Mouse (Mus musculus) midbrain, embryonic 14.5 days (tissue): Measurements from ENCODE around the gene Dscam. TPM values are rescaled to one million over a fixed set of nuclear protein-coding genes. Genes with fewer than 3 reads are reported as not detected.

Source experiments
- ATAC-seq: fragments of 200-750 bp; cut with Nextera tagmentation; 2 replicates; pipeline ENCODE4 v1.8.0; 2017; ENCODE audit warnings: moderate number of reproducible peaks, moderate library complexity; ENCODE audit not compliant: low FRiP score, low TSS enrichment
- DNase-seq: peaks from one replicate; pipeline ENCODE4 v3.0.0-alpha.2; 2015
- H3K27ac ChIP-seq: fragments of 300-500 bp; sonication (generic); replicated peaks from 2 replicates; pipeline ENCODE4 v1.5.1; 2014; ENCODE audit warnings: mild to moderate bottlenecking, low read depth, low read length, moderate library complexity
- H3K27me3 ChIP-seq: fragments of 300-500 bp; sonication (generic); 2 replicates; pipeline ENCODE4 v1.6.1; 2014; ENCODE audit warnings: low read length, control low read depth, mixed read lengths; ENCODE audit not compliant: control insufficient read depth, insufficient read depth
- H3K36me3 ChIP-seq: fragments of 300-500 bp; sonication (generic); 2 replicates; pipeline ENCODE4 v1.6.1; 2014; ENCODE audit warnings: low read length, control low read depth; ENCODE audit not compliant: control insufficient read depth, insufficient read depth
- H3K4me1 ChIP-seq: fragments of 300-500 bp; sonication (generic); 2 replicates; pipeline ENCODE4 v1.6.1; 2014; ENCODE audit warnings: mild to moderate bottlenecking, antibody characterized with exemption, low read length, control low read depth; ENCODE audit not compliant: control insufficient read depth, insufficient read depth
- H3K4me2 ChIP-seq: fragments of 300-500 bp; sonication (generic); 2 replicates; pipeline ENCODE4 v1.6.1; 2014; ENCODE audit warnings: mild to moderate bottlenecking, low read length, moderate library complexity
- H3K4me3 ChIP-seq: fragments of 300-500 bp; sonication (generic); replicated peaks from 2 replicates; pipeline ENCODE4 v1.5.1; 2014; ENCODE audit warnings: low read depth, low read length
- H3K9ac ChIP-seq: fragments of 300-500 bp; sonication (generic); replicated peaks from 2 replicates; pipeline ENCODE4 v1.6.1; 2014; ENCODE audit warnings: mild to moderate bottlenecking, low read length, moderate library complexity
- H3K9me3 ChIP-seq: fragments of 300-500 bp; sonication (generic); 2 replicates; pipeline ENCODE4 v1.6.1; 2016; ENCODE audit warnings: low read length, control low read depth, mixed read lengths; ENCODE audit not compliant: control insufficient read depth
- WGBS: fragments of 180-500 bp; shearing (Covaris S2); extraction: QIAGEN DNeasy Blood & Tissue Kit; methylation state at CpG from one replicate; pipeline ENCODE4 v1.1.7; 2014; 5-methylcytosine and 5-hydroxymethylcytosine counted together
- polyA plus RNA-seq: library from polyadenylated mRNA; unstranded; fragments of >200 nt; fragmentation: Nextera tagmentation; extraction: Ambion mirVana; gene quantifications from 2 replicates; pipeline ENCODE4 v1.2.1, GENCODE M21; 2014

The Dscam gene
- polyA plus RNA-seq, 1 experiment from 2014 or later = 24.7 TPM

DNA sequence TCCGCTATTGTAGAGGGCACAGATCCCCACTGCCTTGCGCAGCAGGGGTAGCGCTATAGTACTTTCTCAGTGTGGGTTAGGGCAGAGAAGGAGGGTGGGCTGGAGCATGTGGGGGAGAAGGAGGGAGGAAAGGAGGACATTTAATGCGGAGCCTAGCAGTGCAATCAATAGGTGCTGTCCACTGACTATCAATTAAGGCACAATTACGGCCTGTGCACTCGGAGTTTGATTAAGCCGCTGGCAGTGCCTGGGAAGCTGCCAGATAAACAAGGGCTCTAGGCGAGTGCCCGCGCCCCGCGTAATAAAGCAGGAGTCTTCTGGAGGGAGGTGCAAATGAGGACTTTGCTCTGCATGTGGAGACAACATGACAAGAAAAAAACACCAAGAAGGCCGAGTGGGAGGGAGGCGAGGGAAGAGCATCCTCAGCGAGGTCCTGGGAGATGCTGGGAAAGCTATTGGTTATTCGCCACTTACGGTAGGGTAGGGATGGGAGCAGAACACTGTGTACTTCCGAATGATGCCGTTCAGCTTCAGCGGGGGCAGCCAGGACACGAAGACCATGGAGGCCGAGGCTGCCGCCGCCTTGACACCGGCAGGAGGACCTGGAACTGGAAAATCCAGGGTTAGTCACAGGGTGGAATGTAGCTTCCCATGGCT is 497.2 kb downstream of the Dscam start:
- peak overlapping the region; percentile 46 for H3K27ac ChIP-seq
- no peak overlapping the region for H3K4me3 ChIP-seq

DNA sequence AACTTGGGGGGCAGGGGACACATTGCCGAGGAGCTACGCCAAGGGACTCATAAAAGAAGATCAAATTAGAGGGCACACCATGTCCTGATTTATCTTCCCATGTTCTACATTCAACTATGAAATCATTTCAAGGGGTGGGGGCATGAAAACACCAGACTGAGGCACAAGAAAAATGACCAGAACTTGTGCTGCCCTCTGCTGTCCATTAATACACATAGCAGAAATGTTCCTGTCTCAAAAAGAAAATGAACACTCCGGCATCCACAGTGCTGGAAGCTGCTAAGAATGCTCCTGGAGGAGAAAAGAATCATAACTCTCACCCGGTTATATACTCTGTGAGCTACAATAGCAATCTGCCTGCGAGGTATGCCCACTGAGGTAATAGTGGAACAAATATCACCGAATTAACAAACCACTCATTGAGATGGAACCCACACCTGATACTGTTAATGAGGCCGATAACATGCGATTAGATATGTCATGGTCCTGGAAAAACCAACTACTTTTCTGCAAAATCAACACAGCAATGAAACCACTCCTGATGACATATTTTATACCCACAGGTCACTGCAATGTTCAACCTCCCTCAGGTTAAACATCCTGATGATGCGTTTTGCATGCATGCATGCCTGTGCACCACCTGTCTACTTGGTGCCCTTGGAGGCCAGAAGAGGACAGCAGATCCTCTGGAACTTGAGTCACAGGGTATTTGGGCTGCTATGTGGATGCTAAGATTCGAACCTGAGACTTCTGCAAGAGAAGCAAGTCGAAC is 498.8 kb downstream of the Dscam start:
- Histone ChIP-seq H3K27ac (no peak overlapping the region), H3K9ac (no peak overlapping the region), H3K4me2 (no peak overlapping the region), H3K27me3 (no peaks in the 10 kb centered on the region), H3K9me3 (no peaks in the 10 kb centered on the region), H3K4me1 (peaks cover 5% of the 10 kb centered on the region; the same call in 1 of the 2 replicates), H3K36me3 (no peaks in the 10 kb centered on the region), H3K4me3 (no peak overlapping the region)
- ATAC-seq (no peak), DNase-seq (peak; percentile 85)
- 63% methylated on average over 11 of the region's 11 CpGs for WGBS

More for the DNA sequence above, 497.2 kb downstream of the Dscam start:
- Histone ChIP-seq H3K4me1 (peaks cover 5% of the 10 kb centered on the region; the same call in 1 of the 2 replicates), H3K27me3 (no peaks in the 10 kb centered on the region), H3K36me3 (peaks cover 11% of the 10 kb centered on the region), H3K4me2 (no peak overlapping the region), H3K9me3 (no peaks in the 10 kb centered on the region), H3K9ac (no peak overlapping the region)
- DNase-seq (peak; percentile 64), ATAC-seq (peak; percentile 26; the same call in 1 of the 2 replicates)
- 57% methylated on average over 25 of the region's 25 CpGs for WGBS

DNA sequence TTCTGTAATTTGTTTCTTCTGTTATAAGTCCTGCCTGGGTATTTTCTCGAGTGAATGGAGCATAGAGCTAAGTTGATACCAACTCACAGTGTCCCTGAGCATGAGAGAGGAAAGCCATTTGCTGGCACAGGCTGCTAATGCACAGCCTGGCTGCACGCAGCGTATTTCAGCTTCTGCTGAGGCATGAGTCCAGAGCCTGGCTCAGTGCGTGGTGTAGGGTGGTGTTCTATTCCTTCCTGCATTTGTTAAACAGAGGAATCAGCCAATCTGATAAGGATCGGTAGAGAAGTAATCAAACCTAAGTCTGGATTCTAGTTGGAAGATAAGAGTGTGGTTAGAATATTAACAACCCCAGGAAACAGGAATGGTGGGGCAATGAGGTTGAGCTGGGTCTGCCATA is 500.8 kb downstream of the Dscam start:
- no peak for DNase-seq
- 81% methylated on average over 5 of the region's 5 CpGs for WGBS
- no peak for ATAC-seq

DNA sequence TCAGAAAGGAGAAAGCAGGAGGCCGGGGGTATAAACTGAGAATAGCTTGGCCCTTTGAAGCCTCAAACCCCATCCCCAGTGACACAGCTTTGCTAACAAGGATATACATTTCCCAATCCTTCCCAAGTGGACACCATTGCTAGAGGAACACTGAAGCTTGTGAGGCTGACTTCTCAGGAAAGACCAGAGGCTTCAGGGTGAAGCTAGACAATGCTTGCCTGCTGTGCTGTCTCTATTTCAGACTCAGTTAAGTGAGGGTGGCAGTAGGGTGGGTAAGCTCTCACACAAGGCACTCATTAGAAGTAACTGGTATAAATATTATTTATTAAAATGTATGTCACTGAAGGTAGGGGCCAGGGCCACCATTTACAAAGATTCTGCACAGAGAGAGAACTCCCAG is 502.1 kb downstream of the Dscam start:
- no peak for ATAC-seq
- Histone ChIP-seq H3K4me3 (no peak overlapping the region), H3K4me2 (no peak overlapping the region), H3K27me3 (no peaks in the 10 kb centered on the region), H3K36me3 (0 out of 2 replicates have a peak, but pooled peaks cover 2% of the 10 kb centered on the region), H3K9ac (no peak overlapping the region), H3K4me1 (0 out of 2 replicates have a peak, but pooled peaks cover under 1% of the 10 kb centered on the region), H3K27ac (no peak overlapping the region), H3K9me3 (no peaks in the 10 kb centered on the region)
- WGBS = 92% methylated on average over 1 of the region's 1 CpGs
- no peak for DNase-seq

More for the DNA sequence above, 500.8 kb downstream of the Dscam start:
- Histone ChIP-seq H3K9me3 (no peaks in the 10 kb centered on the region), H3K27me3 (no peaks in the 10 kb centered on the region), H3K4me3 (no peak overlapping the region), H3K4me2 (no peak overlapping the region), H3K9ac (no peak overlapping the region), H3K27ac (no peak overlapping the region), H3K36me3 (no peaks in the 10 kb centered on the region), H3K4me1 (peaks cover 5% of the 10 kb centered on the region; the same call in 1 of the 2 replicates)

DNA sequence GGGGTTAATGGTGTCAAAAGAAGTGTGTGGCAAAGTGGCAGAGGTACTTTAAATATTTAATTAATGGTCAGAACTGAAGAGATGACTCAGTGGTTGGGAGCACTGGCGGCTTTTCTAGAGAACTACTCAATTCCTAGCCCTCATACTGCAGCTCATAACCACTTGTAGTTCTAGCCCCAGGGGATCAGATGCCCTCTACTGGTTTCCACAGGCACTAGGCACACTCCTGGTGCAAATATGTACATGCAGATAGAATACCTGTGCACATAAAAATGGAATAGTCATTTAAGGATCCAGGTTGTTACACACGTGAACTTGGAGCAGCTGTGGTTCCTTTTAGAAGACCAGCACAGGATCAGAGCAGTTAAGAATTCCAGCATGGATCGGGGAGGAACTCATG is 509.5 kb downstream of the Dscam start:
- Histone ChIP-seq H3K9me3 (no peaks in the 10 kb centered on the region), H3K27me3 (no peaks in the 10 kb centered on the region), H3K4me3 (no peak overlapping the region), H3K4me1 (0 out of 2 replicates have a peak, but pooled peaks cover 3% of the 10 kb centered on the region), H3K9ac (no peak overlapping the region), H3K36me3 (0 out of 2 replicates have a peak, but pooled peaks cover 2% of the 10 kb centered on the region), H3K4me2 (no peak overlapping the region), H3K27ac (no peak overlapping the region)
- ATAC-seq (no peak), DNase-seq (no peak)
- whole genome bisulfite sequencing = 86% methylated on average over 3 of the region's 3 CpGs

DNA sequence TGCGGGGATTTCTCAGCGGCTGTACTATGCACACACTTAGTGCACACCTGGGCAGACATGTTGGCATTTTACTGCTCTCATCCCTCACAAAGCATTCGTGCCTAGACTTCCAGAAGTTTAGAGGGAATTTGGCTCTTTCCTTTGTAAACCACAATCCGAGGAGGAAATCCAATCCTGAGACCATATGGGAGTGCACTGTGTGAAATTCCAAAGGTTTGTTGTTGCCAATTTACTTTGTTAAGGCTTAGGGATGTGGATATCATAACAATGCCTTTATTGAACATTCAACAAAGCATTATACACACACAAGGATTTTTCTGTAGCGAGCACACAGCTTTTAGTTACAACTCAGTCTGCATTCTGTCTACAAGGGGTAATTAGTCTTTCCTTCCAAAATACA is 511.3 kb downstream of the Dscam start:
- WGBS = 64% methylated on average over 5 of the region's 5 CpGs
- no peak for DNase-seq

DNA sequence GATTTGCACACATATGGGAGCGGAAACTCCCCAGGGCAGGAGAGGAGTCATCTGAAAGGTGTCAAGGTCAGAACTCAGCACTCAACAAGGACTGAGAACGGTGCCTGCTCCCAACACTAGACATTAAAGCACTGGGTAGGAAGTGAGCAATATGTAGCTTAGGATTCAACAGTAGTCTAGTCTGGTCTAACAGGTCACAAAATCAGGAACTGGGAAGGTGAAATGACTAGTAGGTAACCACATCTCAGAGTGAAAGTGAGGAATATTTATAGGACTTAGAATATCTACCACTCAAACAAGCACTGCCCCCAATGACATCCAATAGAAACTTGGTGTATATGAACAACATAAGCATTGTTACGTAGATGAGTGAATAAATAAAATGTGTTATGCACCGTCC is 515.0 kb downstream of the Dscam start:
- no peak overlapping the region for H3K9ac ChIP-seq
- H3K4me3 ChIP-seq = no peak overlapping the region
- H3K36me3 ChIP-seq = peaks cover 21% of the 10 kb centered on the region
- no peak for ATAC-seq
- H3K27ac ChIP-seq = no peak overlapping the region
- 0 out of 2 replicates have a peak, but pooled peaks cover 3% of the 10 kb centered on the region for H3K4me1 ChIP-seq
- 91% methylated on average over 4 of the region's 4 CpGs for WGBS
- H3K27me3 ChIP-seq = no peaks in the 10 kb centered on the region
- no peaks in the 10 kb centered on the region for H3K9me3 ChIP-seq
- no peak overlapping the region for H3K4me2 ChIP-seq
- no peak for DNase-seq

More for the DNA sequence above, 511.3 kb downstream of the Dscam start:
- H3K9me3 ChIP-seq = no peaks in the 10 kb centered on the region
- H3K27me3 ChIP-seq = no peaks in the 10 kb centered on the region
- ATAC-seq = no peak
- H3K27ac ChIP-seq = no peak overlapping the region
- H3K36me3 ChIP-seq = peaks cover 8% of the 10 kb centered on the region
- no peak overlapping the region for H3K4me3 ChIP-seq
- no peak overlapping the region for H3K4me2 ChIP-seq
- 0 out of 2 replicates have a peak, but pooled peaks cover 3% of the 10 kb centered on the region for H3K4me1 ChIP-seq
- no peak overlapping the region for H3K9ac ChIP-seq

DNA sequence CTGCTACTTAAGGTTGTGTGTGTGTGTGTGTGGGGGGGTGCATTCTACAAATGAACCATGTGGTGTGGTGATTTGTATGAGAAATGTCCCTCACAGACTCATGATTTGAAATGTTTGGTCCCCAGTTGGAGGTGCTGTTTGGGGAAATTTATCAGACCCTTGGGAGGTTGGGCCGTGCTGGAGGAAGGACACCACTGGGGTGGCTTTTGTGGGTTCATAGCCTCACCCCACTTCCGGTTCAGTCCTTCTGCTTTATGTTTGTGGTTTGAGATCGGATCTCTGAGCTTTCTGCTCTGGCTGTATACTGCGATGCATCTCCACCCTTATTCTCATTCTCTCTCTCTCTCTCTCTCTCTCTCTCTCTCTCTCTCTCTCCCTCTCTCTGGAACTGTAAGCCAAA is 516.5 kb downstream of the Dscam start:
- H3K9me3 ChIP-seq = no peaks in the 10 kb centered on the region
- H3K4me3 ChIP-seq = no peak overlapping the region
- H3K27ac ChIP-seq = no peak overlapping the region
- peaks cover 23% of the 10 kb centered on the region for H3K36me3 ChIP-seq
- 0 out of 2 replicates have a peak, but pooled peaks cover 1% of the 10 kb centered on the region for H3K4me1 ChIP-seq
- no peak overlapping the region for H3K9ac ChIP-seq
- H3K27me3 ChIP-seq = no peaks in the 10 kb centered on the region
- DNase-seq (no peak), ATAC-seq (no peak)
- no peak overlapping the region for H3K4me2 ChIP-seq
- WGBS = 93% methylated on average over 4 of the region's 4 CpGs
